In genomic region chr5:104570766-104571165, GRCm38 (mm10) we compare ENCODE assay signal across 8 mouse cellular contexts.
DNase-seq lines count a peak whose midpoint lies in the region; ATAC-seq and TF ChIP-seq lines count a peak whose summit lies in the region.

No protein-coding gene starts in this region.

- H3K9me3 ChIP-seq in heart, embryonic 16.5 days (replicated peaks; ENCODE audit: control insufficient read depth, low read length): peaks cover 11% of the 10 kb centered on the region
- H3K9me3 ChIP-seq in liver, postnatal 0 days (ENCODE audit: low read length): peaks cover 3% of the 10 kb centered on the region

- peak; percentile 32 for DNase-seq in urinary bladder, postnatal 14 days (ENCODE audit: low spot score)
- no peak for DNase-seq in urinary bladder, postnatal 10 days (ENCODE audit: low spot score)
- peak; percentile 71 to 72 for DNase-seq in kidney, postnatal 25 days
- DNase-seq in liver, postnatal 0 days: peak; percentile 30
- DNase-seq in right cerebral cortex, postnatal 14 days: peak; percentile 71

- H3K4me3 ChIP-seq in cortical plate, adult 2 months (ENCODE audit: insufficient read depth, low read length): peak overlapping the region; percentile 81; the same call in 1 of the 2 replicates
- H3K4me3 ChIP-seq in heart, embryonic 16.5 days (ENCODE audit: low read length): peak overlapping the region; percentile 76
- peak overlapping the region; percentile 66 for H3K4me3 ChIP-seq in liver, postnatal 0 days (ENCODE audit: low read depth, low read length)

- no peaks in the 10 kb centered on the region; the same call in 1 of the 2 replicates for H3K4me1 ChIP-seq in cortical plate, adult 2 months (ENCODE audit: control insufficient read depth, insufficient read depth, low read length)
- peaks cover 2% of the 10 kb centered on the region; the same call in 1 of the 2 replicates for H3K4me1 ChIP-seq in heart, embryonic 16.5 days (ENCODE audit: control insufficient read depth, insufficient read depth, low read length)
- no peaks in the 10 kb centered on the region; the same call in 1 of the 2 replicates for H3K4me1 ChIP-seq in liver, postnatal 0 days (ENCODE audit: insufficient read depth)

- ATAC-seq in heart, embryonic 16.5 days (replicated peaks; ENCODE audit: extremely low read depth, insufficient read depth, low FRiP score): no peak
- ATAC-seq in liver, postnatal 0 days: no peak
- no peak for ATAC-seq in granulocyte monocyte progenitor cell, adult 5-6 weeks (replicated peaks; ENCODE audit: poor library complexity, severe bottlenecking)

- peak overlapping the region; percentile 45 for H3K4me2 ChIP-seq in heart, embryonic 16.5 days (ENCODE audit: low read depth, low read length)
- H3K4me2 ChIP-seq in liver, postnatal 0 days (ENCODE audit: low read depth, low read length): peak overlapping the region; percentile 48; the same call in 1 of the 2 replicates

- H3K27ac ChIP-seq in cortical plate, adult 2 months (ENCODE audit: insufficient read depth, low read length): no peak overlapping the region
- H3K27ac ChIP-seq in heart, embryonic 16.5 days (ENCODE audit: low read length): no peak overlapping the region
- no peak overlapping the region for H3K27ac ChIP-seq in liver, postnatal 0 days (ENCODE audit: low read depth)

- H3K36me3 ChIP-seq in heart, embryonic 16.5 days (ENCODE audit: control insufficient read depth, insufficient read depth): peaks cover 15% of the 10 kb centered on the region
- H3K36me3 ChIP-seq in liver, postnatal 0 days (replicated peaks; ENCODE audit: insufficient read depth, low read length): no peaks in the 10 kb centered on the region; the same call in 1 of the 2 replicates

- H3K27me3 ChIP-seq in heart, embryonic 16.5 days (ENCODE audit: control insufficient read depth, insufficient read depth, low read length): no peaks in the 10 kb centered on the region
- no peaks in the 10 kb centered on the region for H3K27me3 ChIP-seq in liver, postnatal 0 days (ENCODE audit: insufficient read depth, low read length)

- no peak for TF ChIP-seq EP300 in liver, postnatal 0 days (IDR thresholded peaks at IDR 0.05; ENCODE audit: low read depth)

- no peak for TF ChIP-seq CTCF in cortical plate, adult 2 months (IDR thresholded peaks at IDR 0.05; ENCODE audit: extremely low read depth, insufficient read depth, low read length)
- TF ChIP-seq CTCF in liver, postnatal 0 days (IDR thresholded peaks at IDR 0.05; ENCODE audit: low read depth): no peak

- 42% methylated on average over 6 of the region's 6 CpGs for WGBS in heart, embryonic 16.5 days
- 57% methylated on average over 6 of the region's 6 CpGs for WGBS in liver, postnatal 0 days (ENCODE audit: insufficient replicate concordance)

- H3K9ac ChIP-seq in heart, embryonic 16.5 days (ENCODE audit: low read length): peak overlapping the region; percentile 71
- no peak overlapping the region; the same call in 1 of the 2 replicates for H3K9ac ChIP-seq in liver, postnatal 0 days (replicated peaks)

- TF ChIP-seq POLR2A in cortical plate, adult 2 months (IDR thresholded peaks at IDR 0.05; ENCODE audit: extremely low read depth, insufficient read depth, low read length): no peak
